Mouse (Mus musculus) testis, postnatal 14 days (tissue): ENCODE data around the gene Kcnn3.

Experiments used
- DNase-seq: peaks from one replicate; pipeline ENCODE4 v3.0.0; 2021; ENCODE audit warnings: low spot score

Gene Kcnn3

GRCm38 (mm10) chr3:89520618-89521502, 896 bp downstream of the Kcnn3 start:
- DNase-seq, result no peak

- no peak for DNase-seq
Observed at GRCm38 (mm10) chr3:89521503-89521854, 1.5 kb downstream of the Kcnn3 start.

DNA sequence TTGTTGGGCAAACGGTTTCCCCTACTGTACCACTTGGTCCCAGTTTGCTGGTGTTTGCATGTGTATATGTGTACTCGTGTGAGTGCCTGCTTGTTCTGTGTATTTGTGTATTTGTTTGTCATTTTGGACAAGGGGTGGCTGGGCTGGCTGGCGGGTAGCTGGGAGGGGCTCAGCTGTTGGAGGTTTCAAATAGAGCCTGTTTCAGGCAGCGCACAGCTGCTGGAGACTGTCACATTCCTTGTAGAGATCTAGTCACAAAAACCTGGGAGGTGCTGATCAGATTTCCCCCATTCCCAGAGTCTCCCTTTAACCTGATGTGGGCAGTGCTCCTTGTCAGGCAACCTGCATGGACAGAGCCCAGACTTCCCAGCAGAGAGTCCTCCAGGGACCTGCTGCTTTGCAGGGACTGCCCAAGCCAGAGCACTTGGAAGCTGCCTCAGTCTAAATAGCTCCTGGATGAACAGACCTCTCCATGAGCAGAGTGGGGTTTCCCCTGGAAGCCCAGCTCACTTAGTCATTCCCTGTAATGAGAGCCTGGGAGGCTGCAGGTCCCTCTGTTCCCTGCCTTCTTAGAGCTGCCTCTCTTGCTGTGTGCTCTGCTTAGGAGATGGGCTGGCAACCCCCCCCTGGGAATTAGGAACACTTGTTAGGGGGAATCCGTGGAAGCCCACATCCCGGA, 2.6 kb downstream of the Kcnn3 start:
- no peak for DNase-seq

DNA sequence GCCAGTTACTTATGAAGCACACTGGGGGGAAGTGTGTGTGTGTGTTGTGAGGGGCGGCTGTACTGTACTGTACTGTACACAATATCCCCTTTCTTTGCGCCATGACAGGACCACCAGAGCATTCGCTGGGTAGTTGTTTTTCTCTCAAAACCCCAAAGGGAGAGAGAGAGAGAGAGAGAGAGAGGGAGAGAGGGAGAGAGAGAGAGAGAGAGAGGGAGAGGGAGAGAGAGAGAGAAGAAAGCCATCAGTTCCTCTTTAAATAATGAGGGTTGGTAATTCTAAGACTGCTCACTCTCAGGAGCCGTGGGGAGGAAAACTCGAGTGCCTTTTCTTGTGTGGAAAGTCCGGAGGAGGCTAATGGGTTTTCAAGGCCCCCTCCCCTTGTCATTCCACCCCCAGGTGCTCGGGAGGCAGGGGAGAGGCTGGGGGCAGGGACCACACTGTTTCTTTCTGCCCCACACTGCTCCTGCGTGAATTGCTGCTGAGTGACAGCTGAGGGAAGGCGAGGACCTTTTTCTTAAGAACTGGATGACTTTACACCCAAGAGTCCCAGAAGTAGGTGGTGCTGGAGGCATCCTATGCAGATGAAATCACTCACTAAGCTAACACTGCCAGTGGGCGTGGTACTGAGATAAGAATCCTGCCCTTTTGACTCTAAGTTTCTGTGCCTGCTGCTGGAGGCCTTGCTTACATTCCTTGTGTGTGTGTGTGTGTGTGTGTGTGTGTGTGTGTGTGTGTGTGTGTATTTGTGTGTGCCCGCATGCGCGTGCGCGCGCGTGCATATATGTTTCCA, 6.5 kb downstream of the Kcnn3 start:
- DNase-seq, result no peak

DNA sequence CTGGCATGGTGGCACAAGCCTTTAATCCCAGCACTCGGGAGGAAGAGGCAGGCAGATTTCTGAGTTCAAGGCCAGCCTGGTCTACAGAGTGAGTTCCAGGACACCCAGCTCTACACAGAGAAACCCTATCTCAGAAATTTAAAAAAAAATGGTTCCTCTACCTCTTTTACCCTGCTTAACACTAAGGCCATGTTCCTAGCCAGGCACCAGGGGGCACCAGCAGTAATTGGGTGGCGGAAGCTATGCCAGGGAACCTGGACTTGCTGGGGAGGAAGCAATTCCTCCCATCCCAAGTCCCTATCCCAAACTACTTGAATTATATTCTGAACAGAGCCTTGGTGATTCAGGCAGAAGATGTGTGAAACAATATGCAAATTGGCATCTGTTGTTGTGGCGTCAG, 9.8 kb downstream of the Kcnn3 start:
- DNase-seq, result no peak

GRCm38 (mm10) chr3:89534566-89535097, 14.7 kb downstream of the Kcnn3 start:
- DNase-seq, result no peak

DNA sequence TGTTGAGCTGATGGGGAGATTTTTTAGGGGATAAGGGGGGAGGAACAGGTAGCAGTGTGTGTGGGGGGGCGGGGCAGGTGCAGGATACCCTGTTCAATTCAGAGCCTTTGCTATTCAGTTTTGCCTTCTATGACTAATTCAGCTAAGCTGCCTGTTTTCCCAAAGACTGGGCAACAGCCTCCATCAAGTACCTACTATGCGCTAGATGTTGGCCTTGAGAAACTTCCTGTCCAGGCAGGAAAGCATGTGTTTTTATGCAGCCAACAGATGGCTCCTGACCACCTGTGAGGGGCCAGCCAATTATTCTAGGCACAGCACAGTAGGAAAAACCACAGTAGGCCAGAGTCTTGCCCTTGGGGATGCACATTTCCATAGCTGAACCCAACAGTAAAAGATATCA, 15.2 kb downstream of the Kcnn3 start:
- no peak for DNase-seq

GRCm38 (mm10) chr3:89539036-89539739, 19.2 kb downstream of the Kcnn3 start:
- no peak for DNase-seq

DNA sequence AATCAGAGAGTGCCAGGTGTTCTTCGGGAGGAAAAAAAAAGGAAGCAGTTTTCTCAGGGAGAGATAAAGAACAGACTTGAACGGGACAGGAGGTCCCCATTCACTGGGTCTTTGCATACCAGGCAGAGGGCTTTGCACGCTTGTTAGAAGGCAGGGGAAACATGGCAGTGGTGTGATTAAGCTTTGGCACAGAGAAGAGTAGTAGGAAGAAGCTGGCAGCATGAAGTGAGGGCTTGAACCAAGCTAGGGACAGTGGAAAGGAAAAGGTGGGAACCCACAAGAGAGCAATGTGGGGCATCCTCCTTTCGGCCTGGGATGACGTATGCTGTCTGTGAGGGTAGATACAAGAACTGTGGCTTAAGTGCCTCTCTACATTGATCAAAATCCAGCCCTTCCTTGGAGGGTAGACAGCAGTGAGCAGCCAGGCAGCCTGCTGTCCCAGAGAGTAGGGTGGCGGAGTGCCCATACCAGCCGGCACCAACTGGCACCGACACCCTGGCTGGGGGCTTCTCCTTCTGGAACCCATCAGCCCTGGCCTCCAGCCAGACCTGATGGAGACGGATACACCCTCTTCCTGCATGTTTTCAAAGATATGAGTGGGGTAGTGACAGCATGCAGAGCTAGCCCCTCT, 19.9 kb downstream of the Kcnn3 start:
- no peak for DNase-seq

- DNase-seq, result no peak
Observed at GRCm38 (mm10) chr3:89540371-89540743, 20.4 kb downstream of the Kcnn3 start.

DNA sequence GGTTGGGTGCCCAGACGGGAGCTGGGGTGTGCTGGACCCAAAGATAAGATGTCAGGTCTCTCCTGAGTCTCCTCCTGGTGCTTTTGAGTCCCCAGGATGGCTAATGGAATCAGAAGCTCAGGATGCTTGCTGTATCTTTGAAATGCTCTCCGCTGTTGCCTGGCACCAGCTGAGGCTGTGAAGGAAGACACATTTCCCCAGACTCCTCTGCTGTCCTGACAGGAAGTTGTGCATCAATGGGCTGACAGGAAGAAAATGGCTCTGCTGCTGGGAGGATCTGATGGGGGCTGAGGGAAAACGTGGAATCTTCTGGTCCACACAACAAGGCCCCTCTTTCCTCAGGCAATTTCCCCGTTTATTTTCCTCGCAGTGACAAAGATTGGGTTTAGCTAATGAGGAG, 27.0 kb downstream of the Kcnn3 start:
- DNase-seq, result no peak

DNA sequence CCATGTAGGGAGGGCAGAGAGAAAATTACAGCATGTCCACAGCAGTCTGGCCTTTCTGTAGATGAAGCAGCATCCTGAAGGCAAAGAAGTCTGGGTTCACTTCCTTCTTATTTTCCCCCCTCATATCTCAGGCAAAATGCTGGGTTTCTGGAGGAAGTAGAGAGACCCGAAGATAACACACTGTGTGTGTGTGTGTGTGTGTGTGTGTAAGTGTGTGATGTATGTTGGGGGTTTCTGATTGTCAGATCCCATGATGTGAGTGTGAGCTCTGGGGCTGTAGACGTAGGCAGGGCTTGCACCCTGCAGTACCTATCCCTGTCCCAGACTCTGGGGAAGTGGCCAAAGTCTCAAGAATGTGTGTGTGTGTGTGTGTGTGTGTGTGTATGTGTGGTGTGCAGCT, 28.8 kb downstream of the Kcnn3 start:
- DNase-seq, result no peak

GRCm38 (mm10) chr3:89549488-89549887, 29.5 kb downstream of the Kcnn3 start:
- no peak for DNase-seq

DNA sequence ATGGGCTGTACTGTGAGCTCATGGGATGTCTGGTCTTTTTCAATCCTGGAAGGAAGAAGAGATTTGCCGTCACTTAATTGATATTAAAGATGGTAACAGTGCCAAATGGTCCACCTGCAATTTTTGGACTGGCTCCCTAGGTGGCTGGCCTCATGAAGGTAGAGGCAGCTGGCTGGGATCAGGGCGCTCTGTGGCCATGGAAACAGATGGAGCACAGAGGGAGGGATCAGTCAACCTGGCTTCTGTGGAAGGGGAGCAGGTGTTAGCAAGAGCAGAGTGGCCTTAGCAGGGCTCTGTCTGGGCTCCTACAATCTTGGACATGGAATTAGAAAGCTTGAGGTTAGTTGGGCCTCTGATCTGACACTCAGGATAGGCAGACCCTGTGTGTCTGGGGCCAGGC, 31.9 kb downstream of the Kcnn3 start:
- DNase-seq, result no peak

GRCm38 (mm10) chr3:89553432-89553831, 33.5 kb downstream of the Kcnn3 start:
- DNase-seq, result no peak

DNA sequence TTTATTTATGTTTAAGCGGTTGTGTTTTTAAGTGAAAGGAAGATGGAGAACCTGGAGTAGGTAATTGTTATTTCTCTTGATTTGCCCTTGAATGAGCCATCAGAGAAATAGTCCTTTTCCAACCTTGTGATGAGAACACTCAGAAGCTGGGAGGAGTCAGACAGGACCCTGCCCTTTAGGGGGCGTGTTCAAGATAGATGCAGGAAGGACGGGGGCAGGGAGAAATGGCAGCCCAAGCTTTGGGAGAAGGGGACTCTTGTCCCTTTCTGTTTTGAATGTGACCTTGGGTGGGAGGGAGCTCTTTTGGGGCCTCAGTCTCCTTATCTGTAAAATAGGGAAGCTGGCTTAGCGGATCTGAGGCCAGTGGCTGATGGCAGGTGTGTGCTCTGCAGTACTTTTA, 34.0 kb downstream of the Kcnn3 start:
- no peak for DNase-seq

GRCm38 (mm10) chr3:89554587-89554986, 34.6 kb downstream of the Kcnn3 start:
- no peak for DNase-seq

DNA sequence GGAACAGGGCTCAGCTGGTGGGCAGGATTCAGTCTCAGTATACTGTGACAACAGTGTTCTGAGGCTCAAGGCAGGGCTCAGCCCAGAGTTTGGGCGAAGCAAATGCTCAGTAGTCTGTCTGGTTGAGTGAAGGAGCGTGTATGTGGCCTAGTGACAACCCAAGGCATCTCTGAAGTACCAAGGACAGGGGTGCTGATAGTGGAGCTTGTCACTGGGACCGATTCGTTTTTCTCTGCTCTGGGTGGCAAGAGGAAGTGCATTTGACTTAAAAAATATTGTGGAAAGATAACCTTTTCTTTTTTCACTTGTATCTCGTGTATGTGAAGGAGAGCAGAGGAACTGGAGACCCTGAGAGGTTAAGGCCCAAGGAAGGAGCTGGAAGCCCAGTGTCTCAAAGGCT, 37.8 kb downstream of the Kcnn3 start:
- DNase-seq, result no peak

DNA sequence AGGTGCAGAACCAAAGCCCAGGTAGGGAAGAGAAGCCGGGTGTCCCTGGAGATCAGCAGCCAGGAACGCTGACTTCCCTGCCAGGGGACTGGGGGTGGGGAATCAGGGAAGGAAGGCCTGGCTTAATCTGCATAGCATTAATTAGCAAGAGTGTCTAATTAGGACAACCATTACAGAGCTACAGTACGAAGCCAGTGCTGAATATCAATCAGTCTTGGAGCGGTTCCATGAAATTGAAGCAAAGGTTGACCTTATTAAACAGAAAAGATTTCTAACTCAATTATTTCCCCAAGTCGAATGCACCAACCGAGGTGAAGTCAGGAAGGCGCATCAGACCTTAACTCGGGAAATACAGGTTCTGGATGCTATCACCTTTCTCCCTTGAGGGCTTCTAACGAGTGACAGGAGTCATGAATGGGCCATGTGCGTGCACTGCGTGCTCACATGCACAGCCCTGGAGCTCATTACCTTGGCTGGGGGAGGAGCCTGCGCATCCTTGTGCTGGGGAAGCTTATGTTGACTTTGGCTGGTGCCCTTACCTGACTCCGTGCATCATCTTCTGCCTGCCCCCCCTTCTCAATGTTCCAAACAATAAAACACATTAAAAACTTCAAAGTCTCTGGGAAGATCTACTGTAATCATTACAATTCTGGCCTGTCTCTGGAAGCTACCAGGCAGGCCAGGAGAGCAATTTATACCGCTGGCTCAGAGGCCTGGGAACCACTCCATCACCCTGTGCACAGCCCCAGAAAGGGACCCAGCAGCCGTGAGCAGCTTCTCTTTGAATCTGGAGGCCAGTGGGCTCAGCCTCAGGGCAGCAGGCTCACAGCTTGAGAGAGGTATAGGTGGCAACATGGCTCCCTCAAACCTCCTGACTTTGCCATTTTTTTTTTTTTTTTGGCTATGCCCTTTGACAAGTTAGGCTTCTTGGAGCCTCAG, 39.3 kb downstream of the Kcnn3 start:
- no peak for DNase-seq

GRCm38 (mm10) chr3:89561386-89561785, 41.4 kb downstream of the Kcnn3 start:
- DNase-seq, result no peak
